Comparison of ENCODE assay signal across 11 mouse cellular contexts in genomic region chr11:95840694-95841497, GRCm38 (mm10). TPM values are rescaled to one million over a fixed set of nuclear protein-coding genes. Genes with fewer than 3 reads are reported as not detected.
DNase-seq lines count a peak whose midpoint lies in the region; ATAC-seq and TF ChIP-seq lines count a peak whose summit lies in the region.
"Had no signal": no experiment of that assay in that cellular context is flagged by ENCODE, and none has a peak within 500 bp of the region (broad histone marks: within the 10 kb centered on the region; RNA-seq: fewer than 3 reads in every experiment).

No protein-coding gene starts in this region.

- H3K27ac ChIP-seq in kidney, embryonic 14.5 days (ENCODE audit: low read depth, low read length): no peak overlapping the region
- no peak overlapping the region for H3K27ac ChIP-seq in limb, embryonic 12.5 days

- WGBS in kidney, embryonic 14.5 days: 69% methylated on average over 5 of the region's 5 CpGs
- 76% methylated on average over 5 of the region's 5 CpGs for WGBS in limb, embryonic 12.5 days

- TF ChIP-seq CTCF in G1E (IDR thresholded peaks at IDR 0.05; ENCODE audit: low read depth, low read length): no peak

- peak overlapping the region; percentile 19 for H3K4me2 ChIP-seq in kidney, embryonic 14.5 days (replicated peaks; ENCODE audit: low read depth, low read length)
- peak overlapping the region; percentile 44; the same call in 1 of the 2 replicates for H3K4me2 ChIP-seq in limb, embryonic 12.5 days

- H3K36me3 ChIP-seq in kidney, embryonic 14.5 days (ENCODE audit: control insufficient read depth, insufficient read depth, low read length): no peaks in the 10 kb centered on the region
- peaks cover 34% of the 10 kb centered on the region for H3K36me3 ChIP-seq in G1E (replicated peaks)
- H3K36me3 ChIP-seq in limb, embryonic 12.5 days: no peaks in the 10 kb centered on the region

- peak overlapping the region; percentile 28; the same call in 1 of the 2 replicates for H3K4me3 ChIP-seq in kidney, embryonic 14.5 days (ENCODE audit: low read length)
- H3K4me3 ChIP-seq in G1E (ENCODE audit: low read depth, low read length): peak overlapping the region; percentile 70
- H3K4me3 ChIP-seq in limb, embryonic 12.5 days (replicated peaks): no peak overlapping the region

- no peaks in the 10 kb centered on the region for H3K9me3 ChIP-seq in kidney, embryonic 14.5 days (ENCODE audit: control insufficient read depth, low read length)
- no peaks in the 10 kb centered on the region for H3K9me3 ChIP-seq in G1E (replicated peaks)
- no peaks in the 10 kb centered on the region for H3K9me3 ChIP-seq in limb, embryonic 12.5 days

- no peak for ATAC-seq in kidney, embryonic 14.5 days (ENCODE audit: low FRiP score, low TSS enrichment)
- no peak for ATAC-seq in G1E (ENCODE audit: extremely low read depth, insufficient number of reproducible peaks, low FRiP score, poor library complexity, severe bottlenecking)
- ATAC-seq in limb, embryonic 12.5 days (ENCODE audit: insufficient number of reproducible peaks, insufficient read depth, low FRiP score, low TSS enrichment, low read depth): no peak
- ATAC-seq in activated CD4-positive, CD25-positive, alpha-beta regulatory T cell, adult 4 months: no peak
- ATAC-seq: forebrain, embryonic 14.5 days; Patski had no signal

- peaks cover 6% of the 10 kb centered on the region; the same call in 1 of the 2 replicates for H3K4me1 ChIP-seq in kidney, embryonic 14.5 days (ENCODE audit: control insufficient read depth, insufficient read depth, low read length)
- H3K4me1 ChIP-seq in G1E (ENCODE audit: insufficient read depth, low read depth, low read length): peaks cover 96% of the 10 kb centered on the region
- H3K4me1 ChIP-seq in limb, embryonic 12.5 days (replicated peaks): peaks cover 28% of the 10 kb centered on the region

- no peak overlapping the region for H3K9ac ChIP-seq in kidney, embryonic 14.5 days (ENCODE audit: low read depth, low read length)
- no peak overlapping the region for H3K9ac ChIP-seq in limb, embryonic 12.5 days (replicated peaks)

- no peak for DNase-seq in kidney, postnatal 25 days
- DNase-seq in A20 (ENCODE audit: low read depth, low spot score): peak; percentile 54
- DNase-seq in G1E (ENCODE audit: low spot score): no peak
- DNase-seq in embryo, embryonic 9.5 days (ENCODE audit: extremely low spot score): no peak
- no peak for DNase-seq in right cerebral cortex, adult 2 months (ENCODE audit: low spot score in 2 of 2)
- DNase-seq: cerebellum, adult 11 months had no signal

- H3K27me3 ChIP-seq in kidney, embryonic 14.5 days (ENCODE audit: control insufficient read depth, insufficient read depth, low read length): 0 out of 2 replicates have a peak, but pooled peaks cover 6% of the 10 kb centered on the region
- H3K27me3 ChIP-seq in G1E (ENCODE audit: insufficient read depth, low read length): no peaks in the 10 kb centered on the region
- peaks cover 52% of the 10 kb centered on the region for H3K27me3 ChIP-seq in limb, embryonic 12.5 days
- H3K27me3 ChIP-seq: Patski had no signal

RNA-seq across cellular contexts. Expression of gene Abi3, which starts 1.4 kb away (rescaled TPM):
- polyA plus RNA-seq in kidney, embryonic 14.5 days (2014; fragmentation: Nextera tagmentation; extraction: Ambion mirVana): 3.9 and 9.8 TPM in 2 replicates
- 22.7 and 29.2 TPM in 2 replicates for total RNA-seq in G1E (2014; fragmentation: Nextera tagmentation)
- total RNA-seq in G1E (2017): 12.7 and 14.1 TPM in 2 replicates
- polyA plus RNA-seq in G1E (2012): 56.9 and 79.3 TPM in 2 replicates
- polyA plus RNA-seq in limb, embryonic 12.5 days (2016; fragmentation: Nextera tagmentation; extraction: Ambion mirVana): 3.8 and 4.5 TPM in 2 replicates
- 10 to 100 TPM; 58.8 to 59.2 TPM for polyA plus RNA-seq in activated CD4-positive, CD25-positive, alpha-beta regulatory T cell, adult 4 months (2017; shearing (Covaris generic))
- polyA plus RNA-seq: Patski had no signal

RNA-seq across cellular contexts. Expression of gene Gngt2, which starts 3.9 kb away (rescaled TPM):
- polyA plus RNA-seq in kidney, embryonic 14.5 days (2014; fragmentation: Nextera tagmentation; extraction: Ambion mirVana): 19.5 and 26.0 TPM in 2 replicates
- 40.9 and 50.3 TPM in 2 replicates for total RNA-seq in G1E (2014; fragmentation: Nextera tagmentation)
- 31.0 and 33.6 TPM in 2 replicates for total RNA-seq in G1E (2017)
- 11.8 and 15.0 TPM in 2 replicates for polyA plus RNA-seq in G1E (2012)
- 10.1 and 10.2 TPM in 2 replicates for polyA plus RNA-seq in limb, embryonic 12.5 days (2016; fragmentation: Nextera tagmentation; extraction: Ambion mirVana)
- 10 to 100 TPM; 47.5 to 58.4 TPM for polyA plus RNA-seq in activated CD4-positive, CD25-positive, alpha-beta regulatory T cell, adult 4 months (2017; shearing (Covaris generic))
- polyA plus RNA-seq: Patski had no signal

RNA-seq across cellular contexts. Expression of gene Phospho1, which starts 16.6 kb away (rescaled TPM):
- not detected in 2 replicates for polyA plus RNA-seq in kidney, embryonic 14.5 days (2014; fragmentation: Nextera tagmentation; extraction: Ambion mirVana)
- total RNA-seq in G1E (2014; fragmentation: Nextera tagmentation) (34.5 and 43.0 TPM in 2 replicates), G1E (2017) (7.0 and 7.4 TPM in 2 replicates)
- polyA plus RNA-seq in G1E (2012): 236 and 275 TPM in 2 replicates
- not detected in 2 replicates for polyA plus RNA-seq in limb, embryonic 12.5 days (2016; fragmentation: Nextera tagmentation; extraction: Ambion mirVana)
- polyA plus RNA-seq in activated CD4-positive, CD25-positive, alpha-beta regulatory T cell, adult 4 months (2017; shearing (Covaris generic)): not detected
- polyA plus RNA-seq: forebrain, embryonic 14.5 days had no signal

Comparison
In these comparisons a context has a peak if more than half of its experiments do, and no peak if none do; other contexts are left out.
1. RNA of gene Phospho1, which starts 16.6 kb away (polyA plus RNA-seq): 236 to 275 TPM in G1E; not detected in kidney, embryonic 14.5 days, not detected in limb, embryonic 12.5 days and not detected in activated CD4-positive, CD25-positive, alpha-beta regulatory T cell, adult 4 months; every median in the first group is over 100 times any median in the second.